Mouse (Mus musculus): ENCODE results near the gene Cnot6. TPM values are rescaled to one million over a fixed set of nuclear protein-coding genes. Genes with fewer than 3 reads are reported as not detected.

Cnot6 gene
- polyA plus RNA-seq, 1 experiment from 2014 or later = 39.0 TPM

DNA sequence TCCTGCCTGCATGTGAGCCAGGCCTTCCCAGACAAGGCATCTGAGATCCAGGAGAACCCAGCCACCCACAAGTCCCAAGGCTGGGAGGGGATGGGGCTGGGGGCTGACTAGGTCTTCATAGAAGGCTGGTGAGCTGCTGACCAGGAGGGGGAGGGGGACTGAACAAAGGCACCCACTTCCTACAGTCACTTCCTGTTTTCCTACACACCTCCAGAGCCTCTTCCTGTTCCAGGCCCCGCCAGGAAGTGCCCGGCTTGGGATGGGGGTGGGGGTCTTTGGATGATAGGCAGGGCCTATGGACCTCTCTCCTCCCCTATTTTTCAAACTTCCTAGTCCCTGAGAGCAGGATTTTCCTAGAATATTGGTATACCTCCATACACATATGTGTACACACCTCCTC lies 80.3 kb downstream of the Cnot6 start:
- no peaks in the 10 kb centered on the region for H3K9me3 ChIP-seq (replicated peaks; ENCODE audit: control insufficient read depth, low read length, poor library complexity, severe bottlenecking)
- H3K4me2 ChIP-seq (ENCODE audit: low read length) = no peak overlapping the region
- no peaks in the 10 kb centered on the region for H3K36me3 ChIP-seq (ENCODE audit: control insufficient read depth, insufficient read depth, low read length)
- H3K27ac ChIP-seq (ENCODE audit: low read length) = no peak overlapping the region
- WGBS = 96% methylated on average over 2 of the region's 2 CpGs
- no peak for ATAC-seq
- H3K4me1 ChIP-seq (ENCODE audit: control insufficient read depth, insufficient read depth, low read length) = no peaks in the 10 kb centered on the region; the same call in 1 of the 2 replicates
- H3K9ac ChIP-seq (ENCODE audit: low read depth, low read length) = no peak overlapping the region
- H3K27me3 ChIP-seq (ENCODE audit: control insufficient read depth, insufficient read depth, low read depth, low read length) = peaks cover 30% of the 10 kb centered on the region
- H3K4me3 ChIP-seq (ENCODE audit: low read depth, low read length) = no peak overlapping the region

- Histone ChIP-seq H3K36me3 (ENCODE audit: control insufficient read depth, insufficient read depth, low read length) (no peaks in the 10 kb centered on the region), H3K27me3 (ENCODE audit: control insufficient read depth, insufficient read depth, low read depth, low read length) (peaks cover 25% of the 10 kb centered on the region), H3K27ac (ENCODE audit: low read length) (no peak overlapping the region), H3K4me2 (ENCODE audit: low read length) (no peak overlapping the region), H3K9ac (ENCODE audit: low read depth, low read length) (no peak overlapping the region), H3K4me1 (ENCODE audit: control insufficient read depth, insufficient read depth, low read length) (no peaks in the 10 kb centered on the region; the same call in 1 of the 2 replicates), H3K4me3 (ENCODE audit: low read depth, low read length) (no peak overlapping the region), H3K9me3 (replicated peaks; ENCODE audit: control insufficient read depth, low read length, poor library complexity, severe bottlenecking) (no peaks in the 10 kb centered on the region)
- ATAC-seq = no peak
- WGBS = 42% methylated on average over 3 of the region's 3 CpGs
Observed at GRCm38 (mm10) chr11:49631154-49631553, 81.4 kb downstream of the Cnot6 start.

- Histone ChIP-seq H3K9ac (ENCODE audit: low read depth, low read length) (no peak overlapping the region), H3K36me3 (ENCODE audit: control insufficient read depth, insufficient read depth, low read length) (no peaks in the 10 kb centered on the region), H3K4me2 (ENCODE audit: low read length) (no peak overlapping the region), H3K27me3 (ENCODE audit: control insufficient read depth, insufficient read depth, low read depth, low read length) (no peaks in the 10 kb centered on the region), H3K4me3 (ENCODE audit: low read depth, low read length) (no peak overlapping the region), H3K4me1 (ENCODE audit: control insufficient read depth, insufficient read depth, low read length) (no peaks in the 10 kb centered on the region), H3K9me3 (replicated peaks; ENCODE audit: control insufficient read depth, low read length, poor library complexity, severe bottlenecking) (no peaks in the 10 kb centered on the region), H3K27ac (ENCODE audit: low read length) (no peak overlapping the region)
- 67% methylated on average over 8 of the region's 8 CpGs for WGBS
- ATAC-seq = no peak
Observed at GRCm38 (mm10) chr11:49626748-49627147, 85.8 kb downstream of the Cnot6 start.

DNA sequence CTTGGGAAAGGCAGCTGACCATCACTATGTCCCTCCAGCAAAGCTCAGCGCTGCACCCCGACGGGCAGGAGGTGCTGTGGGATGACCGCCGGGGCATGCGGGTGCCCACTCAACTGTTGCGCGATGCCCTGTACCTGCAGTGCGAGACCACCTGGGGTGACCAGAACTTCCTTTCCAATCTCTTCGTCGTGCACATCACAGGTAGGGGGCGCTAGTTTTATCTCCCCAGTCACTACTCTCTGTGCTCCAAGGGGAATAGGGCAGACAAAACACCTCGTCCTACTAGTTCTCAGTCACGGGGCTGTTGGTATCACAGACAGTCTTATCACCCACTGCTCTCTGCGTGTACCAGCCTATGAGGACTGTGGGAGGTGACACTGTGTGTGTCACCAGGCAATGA lies 86.7 kb downstream of the Cnot6 start:
- H3K9me3 ChIP-seq (replicated peaks; ENCODE audit: control insufficient read depth, low read length, poor library complexity, severe bottlenecking) = no peaks in the 10 kb centered on the region
- no peaks in the 10 kb centered on the region for H3K4me1 ChIP-seq (ENCODE audit: control insufficient read depth, insufficient read depth, low read length)
- WGBS = 65% methylated on average over 15 of the region's 15 CpGs
- H3K27ac ChIP-seq (ENCODE audit: low read length) = no peak overlapping the region
- H3K4me3 ChIP-seq (ENCODE audit: low read depth, low read length) = no peak overlapping the region
- no peaks in the 10 kb centered on the region for H3K36me3 ChIP-seq (ENCODE audit: control insufficient read depth, insufficient read depth, low read length)
- H3K27me3 ChIP-seq (ENCODE audit: control insufficient read depth, insufficient read depth, low read depth, low read length) = no peaks in the 10 kb centered on the region
- H3K4me2 ChIP-seq (ENCODE audit: low read length) = no peak overlapping the region
- H3K9ac ChIP-seq (ENCODE audit: low read depth, low read length) = no peak overlapping the region
- no peak for ATAC-seq

DNA sequence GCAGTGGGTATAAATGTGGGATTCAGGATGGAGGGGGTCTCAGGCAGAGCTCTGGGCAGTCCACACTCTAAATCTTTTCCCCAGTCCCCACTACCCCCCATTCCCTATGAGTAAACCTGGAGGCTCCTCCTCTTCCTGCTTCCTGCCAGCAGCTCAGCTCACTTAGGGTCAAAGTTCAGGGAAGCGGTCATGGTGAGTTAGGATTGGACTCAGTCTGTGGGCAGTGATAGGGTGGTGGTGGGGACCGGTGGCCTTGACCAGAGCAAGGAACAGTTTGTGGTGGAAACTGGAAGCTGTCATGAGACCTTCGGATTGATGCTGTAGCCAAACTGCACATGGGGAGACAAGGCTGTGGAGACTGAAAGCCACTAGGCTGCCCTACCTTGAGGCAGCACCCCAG lies 88.4 kb downstream of the Cnot6 start:
- Histone ChIP-seq H3K9ac (ENCODE audit: low read depth, low read length) (no peak overlapping the region), H3K4me1 (ENCODE audit: control insufficient read depth, insufficient read depth, low read length) (no peaks in the 10 kb centered on the region), H3K4me3 (ENCODE audit: low read depth, low read length) (no peak overlapping the region), H3K4me2 (ENCODE audit: low read length) (no peak overlapping the region), H3K36me3 (ENCODE audit: control insufficient read depth, insufficient read depth, low read length) (no peaks in the 10 kb centered on the region), H3K27ac (ENCODE audit: low read length) (no peak overlapping the region), H3K27me3 (ENCODE audit: control insufficient read depth, insufficient read depth, low read depth, low read length) (no peaks in the 10 kb centered on the region), H3K9me3 (replicated peaks; ENCODE audit: control insufficient read depth, low read length, poor library complexity, severe bottlenecking) (no peaks in the 10 kb centered on the region)
- WGBS = 89% methylated on average over 3 of the region's 3 CpGs
- ATAC-seq = no peak

- Histone ChIP-seq H3K9ac (ENCODE audit: low read depth, low read length) (no peak overlapping the region), H3K4me2 (ENCODE audit: low read length) (no peak overlapping the region), H3K36me3 (ENCODE audit: control insufficient read depth, insufficient read depth, low read length) (no peaks in the 10 kb centered on the region), H3K4me3 (ENCODE audit: low read depth, low read length) (no peak overlapping the region), H3K27me3 (ENCODE audit: control insufficient read depth, insufficient read depth, low read depth, low read length) (no peaks in the 10 kb centered on the region), H3K4me1 (ENCODE audit: control insufficient read depth, insufficient read depth, low read length) (no peaks in the 10 kb centered on the region), H3K9me3 (replicated peaks; ENCODE audit: control insufficient read depth, low read length, poor library complexity, severe bottlenecking) (no peaks in the 10 kb centered on the region), H3K27ac (ENCODE audit: low read length) (no peak overlapping the region)
- 77% methylated on average over 5 of the region's 5 CpGs for WGBS
- ATAC-seq = no peak
Observed at GRCm38 (mm10) chr11:49621953-49622352, 90.6 kb downstream of the Cnot6 start.

Other genes starting within 250 kb of the Cnot6 start
- not detected in 2 replicates for gene Olfr1386, start 247.7 kb downstream of the Cnot6 start, polyA plus RNA-seq (2015; fragmentation: Nextera tagmentation; extraction: Ambion mirVana)
- gene Olfr1385, start 223.7 kb downstream of the Cnot6 start, polyA plus RNA-seq (2015; fragmentation: Nextera tagmentation; extraction: Ambion mirVana) = not detected in 2 replicates
- not detected in 2 replicates for gene Olfr1384, start 206.0 kb downstream of the Cnot6 start, polyA plus RNA-seq (2015; fragmentation: Nextera tagmentation; extraction: Ambion mirVana)
- not detected in 2 replicates for gene Olfr1383, start 193.1 kb downstream of the Cnot6 start, polyA plus RNA-seq (2015; fragmentation: Nextera tagmentation; extraction: Ambion mirVana)
- not detected in 2 replicates for gene Olfr1382, start 184.5 kb downstream of the Cnot6 start, polyA plus RNA-seq (2015; fragmentation: Nextera tagmentation; extraction: Ambion mirVana)
- gene Olfr1381, start 169.3 kb downstream of the Cnot6 start, polyA plus RNA-seq (2015; fragmentation: Nextera tagmentation; extraction: Ambion mirVana) = not detected in 2 replicates
- gene Olfr1380, start 155.8 kb downstream of the Cnot6 start, polyA plus RNA-seq (2015; fragmentation: Nextera tagmentation; extraction: Ambion mirVana) = not detected in 2 replicates
- gene Flt4, start 103.5 kb downstream of the Cnot6 start, polyA plus RNA-seq (2015; fragmentation: Nextera tagmentation; extraction: Ambion mirVana) = 1.6 TPM in 2 replicates
- gene Scgb3a1, start 49.1 kb downstream of the Cnot6 start, polyA plus RNA-seq (2015; fragmentation: Nextera tagmentation; extraction: Ambion mirVana) = 0.70 TPM in 1 of 2 replicates, not detected in the other
- gene Gfpt2, start 81.5 kb upstream of the Cnot6 start, polyA plus RNA-seq (2015; fragmentation: Nextera tagmentation; extraction: Ambion mirVana) = 6.6 and 6.8 TPM in 2 replicates
- gene Mapk9, start 134.0 kb upstream of the Cnot6 start, polyA plus RNA-seq (2015; fragmentation: Nextera tagmentation; extraction: Ambion mirVana) = 64.2 and 71.4 TPM in 2 replicates
- 33.8 and 34.2 TPM in 2 replicates for gene Rasgef1c, start 189.1 kb upstream of the Cnot6 start, polyA plus RNA-seq (2015; fragmentation: Nextera tagmentation; extraction: Ambion mirVana)